Mouse (Mus musculus) liver, embryonic 15.5 days (tissue): ENCODE measurements around the gene Il20ra. TPM values are rescaled to one million over a fixed set of nuclear protein-coding genes. Genes with fewer than 3 reads are reported as not detected.
"Not testable (repeated sequence)": the region's sequence is repeated elsewhere in the genome, so short reads cannot be mapped to it uniquely, and the experiment has no call there.

Experiments used
- ATAC-seq: fragments of 200-750 bp; cut with Nextera tagmentation; 2 replicates; pipeline ENCODE4 v1.8.0; 2017; ENCODE audit warnings: moderate number of reproducible peaks, mild to moderate bottlenecking, moderate library complexity; ENCODE audit not compliant: insufficient read depth
- H3K27ac ChIP-seq: fragments of 300-500 bp; sonication (generic); replicated peaks from 2 replicates; pipeline ENCODE4 v1.5.1; 2015; ENCODE audit warnings: mild to moderate bottlenecking, inconsistent platforms
- H3K27me3 ChIP-seq: fragments of 300-500 bp; sonication (generic); 2 replicates; pipeline ENCODE4 v1.6.1; 2015; ENCODE audit warnings: mild to moderate bottlenecking, inconsistent platforms
- H3K36me3 ChIP-seq: fragments of 300-500 bp; sonication (generic); replicated peaks from 2 replicates; pipeline ENCODE4 v1.6.1; 2015; ENCODE audit warnings: moderate library complexity, mild to moderate bottlenecking, inconsistent platforms
- H3K4me1 ChIP-seq: fragments of 300-500 bp; sonication (generic); replicated peaks from 2 replicates; pipeline ENCODE4 v1.6.1; 2015; ENCODE audit warnings: inconsistent platforms
- H3K4me2 ChIP-seq: fragments of 300-500 bp; sonication (generic); 2 replicates; pipeline ENCODE4 v1.6.1; 2015; ENCODE audit warnings: moderate library complexity, mild to moderate bottlenecking, inconsistent platforms
- H3K4me3 ChIP-seq: fragments of 300-500 bp; sonication (generic); replicated peaks from 2 replicates; pipeline ENCODE4 v1.5.1; 2015; ENCODE audit warnings: mild to moderate bottlenecking, inconsistent platforms
- H3K9ac ChIP-seq: fragments of 300-500 bp; sonication (generic); 2 replicates; pipeline ENCODE4 v1.6.1; 2015; ENCODE audit warnings: moderate library complexity, mild to moderate bottlenecking, inconsistent platforms
- H3K9me3 ChIP-seq: fragments of 300-500 bp; sonication (generic); replicated peaks from 2 replicates; pipeline ENCODE4 v1.6.1; 2016; ENCODE audit warnings: inconsistent platforms
- WGBS: fragments of 180-500 bp; shearing (Covaris S2); methylation state at CpG from one replicate; pipeline ENCODE4 v1.1.7; 2015; ENCODE audit warnings: mixed read lengths; ENCODE audit not compliant: insufficient replicate concordance; 5-methylcytosine and 5-hydroxymethylcytosine counted together
- polyA plus RNA-seq: library from polyadenylated mRNA; unstranded; fragments of >200 nt; fragmentation: Nextera tagmentation; extraction: Ambion mirVana; gene quantifications from 2 replicates; pipeline ENCODE4 v1.2.1, GENCODE M21; 2015

Il20ra gene
- polyA plus RNA-seq, 1 experiment from 2014 or later = 0.05 TPM

GRCm38 (mm10) chr10:19707768-19708167 is 4.6 kb upstream of the Il20ra start:
- ATAC-seq = peak; percentile 75
- Histone ChIP-seq H3K4me1 (peaks cover 16% of the 10 kb centered on the region), H3K9me3 (no peaks in the 10 kb centered on the region), H3K9ac (no peak overlapping the region), H3K4me3 (no peak overlapping the region), H3K27ac (no peak overlapping the region), H3K4me2 (no peak overlapping the region), H3K27me3 (peaks cover 11% of the 10 kb centered on the region), H3K36me3 (no peaks in the 10 kb centered on the region)
- WGBS = 49% methylated on average over 12 of the region's 12 CpGs

- Histone ChIP-seq H3K36me3 (no peaks in the 10 kb centered on the region), H3K4me3 (no peak overlapping the region), H3K4me1 (peaks cover 17% of the 10 kb centered on the region), H3K27me3 (peaks cover 16% of the 10 kb centered on the region), H3K9ac (no peak overlapping the region), H3K4me2 (no peak overlapping the region), H3K27ac (no peak overlapping the region), H3K9me3 (no peaks in the 10 kb centered on the region)
- ATAC-seq = peak; percentile 69
- WGBS = 41% methylated on average over 12 of the region's 12 CpGs
These were observed 3.9 kb upstream of the Il20ra start for GRCm38 (mm10) chr10:19708277-19709070.

GRCm38 (mm10) chr10:19711020-19711419 is 1.4 kb upstream of the Il20ra start:
- no peak for ATAC-seq
- H3K27me3 ChIP-seq = peaks cover 21% of the 10 kb centered on the region
- H3K4me2 ChIP-seq = no peak overlapping the region
- no peaks in the 10 kb centered on the region for H3K36me3 ChIP-seq
- H3K4me3 ChIP-seq = no peak overlapping the region
- no peak overlapping the region for H3K27ac ChIP-seq
- no peak overlapping the region for H3K9ac ChIP-seq
- no peaks in the 10 kb centered on the region for H3K9me3 ChIP-seq
- WGBS = 53% methylated on average over 3 of the region's 3 CpGs
- peaks cover 17% of the 10 kb centered on the region for H3K4me1 ChIP-seq

- WGBS = 41% methylated on average over 7 of the region's 7 CpGs
- Histone ChIP-seq H3K27ac (no peak overlapping the region), H3K4me3 (no peak overlapping the region), H3K4me1 (peaks cover 17% of the 10 kb centered on the region), H3K9me3 (no peaks in the 10 kb centered on the region), H3K4me2 (peak overlapping the region; percentile 72), H3K36me3 (no peaks in the 10 kb centered on the region), H3K27me3 (peaks cover 21% of the 10 kb centered on the region), H3K9ac (no peak overlapping the region)
- ATAC-seq = no peak
These were observed 709 bp upstream of the Il20ra start for GRCm38 (mm10) chr10:19711551-19712171.

- no peaks in the 10 kb centered on the region for H3K9me3 ChIP-seq
- peaks cover 3% of the 10 kb centered on the region; the same call in 1 of the 2 replicates for H3K27me3 ChIP-seq
- no peak for ATAC-seq
- H3K27ac ChIP-seq = no peak overlapping the region
- peaks cover 3% of the 10 kb centered on the region; the same call in 1 of the 2 replicates for H3K4me1 ChIP-seq
- H3K36me3 ChIP-seq = no peaks in the 10 kb centered on the region
- no peak overlapping the region for H3K4me3 ChIP-seq
- no peak overlapping the region for H3K4me2 ChIP-seq
- no peak overlapping the region for H3K9ac ChIP-seq
- 31% methylated on average over 3 of the region's 3 CpGs for WGBS
These were observed 6.3 kb downstream of the Il20ra start for GRCm38 (mm10) chr10:19718627-19719026.

GRCm38 (mm10) chr10:19722320-19722719 is 9.9 kb downstream of the Il20ra start:
- no peak overlapping the region for H3K4me3 ChIP-seq
- no peak overlapping the region for H3K4me2 ChIP-seq
- no peak for ATAC-seq
- H3K27me3 ChIP-seq = no peaks in the 10 kb centered on the region
- WGBS = 45% methylated on average over 3 of the region's 3 CpGs
- no peak overlapping the region for H3K9ac ChIP-seq
- H3K4me1 ChIP-seq = peaks cover 14% of the 10 kb centered on the region; the same call in 1 of the 2 replicates
- H3K9me3 ChIP-seq = no peaks in the 10 kb centered on the region
- H3K27ac ChIP-seq = no peak overlapping the region
- no peaks in the 10 kb centered on the region for H3K36me3 ChIP-seq

GRCm38 (mm10) chr10:19724158-19724832 is 11.9 kb downstream of the Il20ra start:
- H3K27me3 ChIP-seq = no peaks in the 10 kb centered on the region

GRCm38 (mm10) chr10:19738442-19738841 is 26.1 kb downstream of the Il20ra start:
- not testable (repeated sequence) for ATAC-seq, H3K36me3 ChIP-seq, H3K9me3 ChIP-seq, H3K4me1 ChIP-seq, H3K27ac ChIP-seq, H3K27me3 ChIP-seq, H3K9ac ChIP-seq, H3K4me2 ChIP-seq, H3K4me3 ChIP-seq
- WGBS = 20% methylated on average over 2 of the region's 2 CpGs

More at GRCm38 (mm10) chr10:19724158-19724832, 11.9 kb downstream of the Il20ra start:
- Histone ChIP-seq H3K27ac (no peak overlapping the region), H3K36me3 (no peaks in the 10 kb centered on the region), H3K9ac (no peak overlapping the region), H3K4me2 (peak overlapping the region; percentile 32; the same call in 1 of the 2 replicates), H3K4me1 (peaks cover 14% of the 10 kb centered on the region; the same call in 1 of the 2 replicates), H3K4me3 (no peak overlapping the region), H3K9me3 (no peaks in the 10 kb centered on the region)
- 55% methylated on average over 11 of the region's 11 CpGs for WGBS
- ATAC-seq = peak; percentile 76

- no peak for ATAC-seq
- WGBS = 20% methylated on average over 1 of the region's 1 CpGs
These were observed 33.3 kb downstream of the Il20ra start for GRCm38 (mm10) chr10:19745662-19746061.

GRCm38 (mm10) chr10:19746156-19746555 is 33.8 kb downstream of the Il20ra start:
- no peaks in the 10 kb centered on the region for H3K27me3 ChIP-seq
- no peak overlapping the region for H3K9ac ChIP-seq
- H3K4me1 ChIP-seq = 0 out of 2 replicates have a peak, but pooled peaks cover 3% of the 10 kb centered on the region
- no peaks in the 10 kb centered on the region for H3K36me3 ChIP-seq
- no peak for ATAC-seq
- no peak overlapping the region for H3K4me2 ChIP-seq
- H3K9me3 ChIP-seq = no peaks in the 10 kb centered on the region
- H3K27ac ChIP-seq = no peak overlapping the region
- WGBS = 11% methylated on average over 1 of the region's 1 CpGs
- H3K4me3 ChIP-seq = no peak overlapping the region

More at GRCm38 (mm10) chr10:19745662-19746061, 33.3 kb downstream of the Il20ra start:
- Histone ChIP-seq H3K27ac (no peak overlapping the region), H3K4me3 (no peak overlapping the region), H3K4me1 (0 out of 2 replicates have a peak, but pooled peaks cover 3% of the 10 kb centered on the region), H3K9me3 (no peaks in the 10 kb centered on the region), H3K4me2 (no peak overlapping the region), H3K27me3 (no peaks in the 10 kb centered on the region), H3K9ac (no peak overlapping the region), H3K36me3 (no peaks in the 10 kb centered on the region)

- H3K9ac ChIP-seq = no peak overlapping the region
- no peaks in the 10 kb centered on the region for H3K27me3 ChIP-seq
- H3K9me3 ChIP-seq = no peaks in the 10 kb centered on the region
- H3K4me1 ChIP-seq = 0 out of 2 replicates have a peak, but pooled peaks cover 3% of the 10 kb centered on the region
- WGBS = 40% methylated on average over 4 of the region's 4 CpGs
- no peak for ATAC-seq
- no peak overlapping the region for H3K4me3 ChIP-seq
- H3K4me2 ChIP-seq = no peak overlapping the region
- H3K36me3 ChIP-seq = no peaks in the 10 kb centered on the region
- H3K27ac ChIP-seq = no peak overlapping the region
These were observed 35.3 kb downstream of the Il20ra start for GRCm38 (mm10) chr10:19747661-19748060.
